Mouse (Mus musculus) spleen, adult 2 months (tissue): Measurements from ENCODE around the gene Ginm1. TPM values are rescaled to one million over a fixed set of nuclear protein-coding genes. Genes with fewer than 3 reads are reported as not detected.

ENCODE experiments used
- DNase-seq, 2 experiments: peaks; one replicate each; pipeline versions ENCODE4 v3.0.0 to v3.0.0-alpha.2; 2012 to 2021; ENCODE audit warnings: low spot score in 2 of 2, low read depth in 1 of 2
- H3K27ac ChIP-seq: fragments of 200-500 bp; 2 replicates; pipeline ENCODE4 v1.5.1; 2012; ENCODE audit warnings: low read length, inconsistent platforms; ENCODE audit not compliant: insufficient read depth
- H3K27me3 ChIP-seq: fragments of 200-500 bp; 2 replicates; pipeline ENCODE4 v1.6.1; 2012; ENCODE audit warnings: mild to moderate bottlenecking, moderate library complexity, low read length, inconsistent platforms; ENCODE audit not compliant: control insufficient read depth, insufficient read depth
- H3K36me3 ChIP-seq: fragments of 200-500 bp; 2 replicates; pipeline ENCODE4 v1.6.1; 2012; ENCODE audit warnings: mild to moderate bottlenecking, low read length, inconsistent platforms; ENCODE audit not compliant: control insufficient read depth, insufficient read depth
- H3K4me1 ChIP-seq: fragments of 200-500 bp; 2 replicates; pipeline ENCODE4 v1.6.1; 2011; ENCODE audit warnings: inconsistent platforms; ENCODE audit not compliant: control insufficient read depth, insufficient read depth, insufficient read length
- H3K4me3 ChIP-seq: fragments of 200-500 bp; 2 replicates; pipeline ENCODE4 v1.5.1; 2011; ENCODE audit warnings: mild to moderate bottlenecking, inconsistent platforms; ENCODE audit not compliant: insufficient read depth, insufficient read length; ENCODE audit errors: extremely low read depth
- CTCF ChIP-seq: fragments of 200-500 bp; IDR thresholded peaks from 2 replicates; pipeline ENCODE4 v1.5.1; 2011; ENCODE audit warnings: mild to moderate bottlenecking, inconsistent platforms; ENCODE audit not compliant: insufficient read depth, insufficient read length, insufficient replicate concordance; ENCODE audit errors: extremely low read depth
- POLR2A ChIP-seq: fragments of 200-500 bp; IDR thresholded peaks from 2 replicates; pipeline ENCODE4 v1.6.1; 2011; ENCODE audit warnings: low read depth, low read length, inconsistent platforms
- WGBS: fragments of 180-500 bp; shearing (Covaris S2); methylation state at CpG from one replicate; pipeline ENCODE4 v1.1.7; 2018; 5-methylcytosine and 5-hydroxymethylcytosine counted together
- polyA plus RNA-seq: library from polyadenylated mRNA; depleted of rRNA; stranded (reverse); fragments of >200 nt; gene quantifications from 2 replicates; pipeline ENCODE4 v1.2.3, GENCODE M21; 2012

Ginm1 gene
- polyA plus RNA-seq, 1 experiment = 9.2 TPM

DNA sequence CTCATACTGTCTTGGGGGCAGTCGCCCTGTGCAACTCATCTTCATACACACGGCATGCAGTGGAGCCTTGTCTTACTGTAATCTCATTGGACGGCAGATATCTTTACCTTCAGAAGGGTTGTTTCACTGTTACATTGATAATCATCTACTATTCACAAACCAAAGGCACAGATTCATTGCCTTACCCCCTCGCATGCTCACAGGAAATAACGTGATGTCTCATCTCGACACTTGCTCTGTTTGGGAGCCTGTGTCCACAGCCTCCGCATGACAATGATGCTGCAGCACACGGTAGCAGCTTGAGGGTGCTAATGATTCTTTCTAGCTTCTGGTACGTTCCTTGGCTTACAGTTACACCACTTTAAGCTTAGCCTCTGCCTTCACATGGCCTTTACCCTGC is 33.5 kb upstream of the Ginm1 start:
- no peak overlapping the region for H3K4me3 ChIP-seq
- peaks cover 8% of the 10 kb centered on the region for H3K36me3 ChIP-seq
- no peaks in the 10 kb centered on the region for H3K27me3 ChIP-seq
- no peak overlapping the region for H3K27ac ChIP-seq
- TF ChIP-seq CTCF (no peak), POLR2A (no peak)
- DNase-seq = no peak
- 79% methylated on average over 9 of the region's 9 CpGs for WGBS
- peaks cover 10% of the 10 kb centered on the region; the same call in 1 of the 2 replicates for H3K4me1 ChIP-seq

DNA sequence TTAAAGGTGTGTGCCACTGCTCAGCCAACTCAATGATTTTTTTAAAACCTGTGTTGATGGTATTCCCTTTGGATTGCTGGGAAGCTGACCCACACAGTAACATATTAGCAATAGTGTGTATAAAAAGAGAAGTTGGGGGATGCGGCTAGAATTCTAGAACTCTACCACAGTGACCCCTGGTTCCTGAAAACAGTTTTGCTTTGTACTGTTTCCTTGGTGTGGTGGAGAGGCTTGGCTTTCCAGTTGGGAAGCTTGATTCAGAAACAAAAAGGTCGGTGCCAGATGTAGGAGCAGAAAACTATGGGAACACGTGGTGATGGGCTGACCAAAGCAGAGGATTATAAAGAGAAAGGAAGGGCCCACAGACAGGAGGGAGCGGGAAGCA is 32.6 kb upstream of the Ginm1 start:
- Histone ChIP-seq H3K27ac (peak overlapping the region; percentile 88), H3K36me3 (peaks cover 13% of the 10 kb centered on the region), H3K27me3 (no peaks in the 10 kb centered on the region), H3K4me1 (peaks cover 10% of the 10 kb centered on the region; the same call in 1 of the 2 replicates), H3K4me3 (no peak overlapping the region)
- TF ChIP-seq CTCF (no peak), POLR2A (no peak)
- 84% methylated on average over 4 of the region's 4 CpGs for WGBS
- no peak for DNase-seq

DNA sequence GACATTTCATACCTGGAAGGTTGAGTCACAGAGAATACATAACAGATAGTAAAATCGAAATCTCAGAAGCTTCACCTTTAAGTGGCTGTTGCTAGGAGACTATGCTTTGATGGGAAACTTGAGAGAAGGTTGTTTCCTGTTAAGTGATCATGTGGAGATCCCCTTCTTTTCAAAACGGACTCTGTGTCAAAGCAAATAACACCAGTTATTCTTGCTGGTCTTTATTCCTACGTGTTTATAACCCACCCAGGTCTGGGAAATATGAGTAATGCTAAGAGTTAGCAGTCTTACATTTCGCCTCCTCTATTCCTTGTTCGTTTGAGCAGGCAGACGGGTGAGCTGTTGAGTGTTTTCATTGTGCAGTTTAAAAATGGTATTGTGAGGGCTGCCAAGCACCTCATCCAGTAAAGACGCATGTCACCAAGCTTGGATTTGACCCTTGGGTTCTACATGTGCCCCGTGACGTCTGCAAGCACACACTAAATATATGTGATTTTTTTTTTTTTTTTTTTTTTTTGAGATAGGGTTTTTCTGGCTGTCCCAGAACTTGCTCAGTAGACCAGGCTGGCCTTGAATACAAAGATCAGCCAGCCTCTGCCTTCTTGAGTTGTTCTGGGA is 32.1 kb upstream of the Ginm1 start:
- H3K27me3 ChIP-seq = no peaks in the 10 kb centered on the region
- H3K4me1 ChIP-seq = peaks cover 10% of the 10 kb centered on the region; the same call in 1 of the 2 replicates
- TF ChIP-seq CTCF (no peak), POLR2A (no peak)
- H3K4me3 ChIP-seq = no peak overlapping the region
- WGBS = 55% methylated on average over 9 of the region's 9 CpGs
- DNase-seq = peak in 1 of 2 experiments; percentile 67
- H3K36me3 ChIP-seq = peaks cover 13% of the 10 kb centered on the region
- H3K27ac ChIP-seq = peak overlapping the region; percentile 88

DNA sequence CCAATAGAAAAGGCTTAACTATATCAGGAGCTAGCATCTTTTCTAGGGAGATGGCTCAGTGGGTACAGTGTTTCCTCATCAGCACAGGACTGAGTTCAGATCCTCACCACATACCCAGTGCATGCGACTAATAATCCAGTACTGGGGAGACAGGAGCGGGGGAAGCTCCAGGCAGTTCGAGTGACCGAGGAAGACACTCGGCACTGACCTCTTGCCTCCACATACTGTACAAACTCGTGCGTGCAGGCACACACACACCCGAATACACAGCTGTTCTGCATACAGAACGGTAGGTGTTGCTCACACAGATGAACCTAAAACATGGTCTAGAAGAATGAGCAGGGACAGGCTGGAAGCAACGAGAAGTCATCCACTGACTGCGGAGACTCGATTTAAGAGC is 29.4 kb upstream of the Ginm1 start:
- TF ChIP-seq POLR2A (no peak), CTCF (no peak)
- Histone ChIP-seq H3K36me3 (peaks cover 14% of the 10 kb centered on the region), H3K4me1 (peaks cover 10% of the 10 kb centered on the region; the same call in 1 of the 2 replicates), H3K27ac (no peak overlapping the region), H3K4me3 (no peak overlapping the region), H3K27me3 (no peaks in the 10 kb centered on the region)
- DNase-seq = no peak
- WGBS = 95% methylated on average over 12 of the region's 12 CpGs

DNA sequence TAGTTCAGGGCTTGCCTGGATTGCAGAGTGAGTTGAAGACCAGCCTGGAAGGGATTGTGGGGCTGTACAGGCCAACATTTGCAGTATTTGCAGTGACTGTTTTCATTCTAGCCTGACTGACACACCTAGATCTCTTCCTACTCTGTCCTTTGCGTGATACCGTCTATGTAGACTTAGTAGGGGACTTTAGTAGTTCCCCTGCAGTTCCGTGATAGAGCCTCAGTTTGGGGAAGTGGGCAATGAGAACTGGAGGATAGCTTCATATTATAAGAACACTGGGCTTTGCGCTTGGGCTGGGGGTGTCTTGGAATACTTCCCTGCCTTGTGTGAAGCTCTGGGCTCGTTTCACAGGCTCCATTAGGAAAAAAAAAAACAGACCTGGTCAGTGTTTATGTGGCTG is 27.5 kb upstream of the Ginm1 start:
- no peak for DNase-seq
- peaks cover 5% of the 10 kb centered on the region; the same call in 1 of the 2 replicates for H3K4me1 ChIP-seq
- H3K36me3 ChIP-seq = peaks cover 16% of the 10 kb centered on the region
- TF ChIP-seq POLR2A (no peak), CTCF (no peak)
- H3K27ac ChIP-seq = no peak overlapping the region
- no peaks in the 10 kb centered on the region for H3K27me3 ChIP-seq
- 87% methylated on average over 5 of the region's 5 CpGs for WGBS
- no peak overlapping the region for H3K4me3 ChIP-seq

DNA sequence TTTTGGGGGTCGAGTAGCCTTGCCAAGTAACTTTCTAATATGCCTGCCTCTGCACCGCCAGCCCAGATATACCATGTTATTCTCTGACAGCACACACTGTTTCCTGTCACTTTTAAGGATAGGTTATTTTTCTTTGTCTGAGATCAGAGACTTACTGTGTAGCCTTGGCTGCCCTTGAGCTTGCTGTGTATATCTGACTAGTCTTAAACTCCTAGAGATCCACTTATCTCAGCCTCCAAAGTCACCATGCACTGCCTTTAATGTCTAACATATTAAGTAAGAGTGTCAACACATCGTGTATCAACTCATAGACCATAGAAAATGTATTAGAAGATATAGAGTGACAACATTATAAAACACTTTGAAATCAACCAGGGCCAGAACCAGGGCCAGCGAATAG is 27.0 kb upstream of the Ginm1 start:
- H3K36me3 ChIP-seq = peaks cover 16% of the 10 kb centered on the region
- H3K27ac ChIP-seq = no peak overlapping the region
- TF ChIP-seq CTCF (no peak), POLR2A (no peak)
- H3K4me1 ChIP-seq = no peaks in the 10 kb centered on the region; the same call in 1 of the 2 replicates
- H3K27me3 ChIP-seq = no peaks in the 10 kb centered on the region
- H3K4me3 ChIP-seq = no peak overlapping the region
- WGBS = 84% methylated on average over 4 of the region's 4 CpGs
- no peak for DNase-seq

DNA sequence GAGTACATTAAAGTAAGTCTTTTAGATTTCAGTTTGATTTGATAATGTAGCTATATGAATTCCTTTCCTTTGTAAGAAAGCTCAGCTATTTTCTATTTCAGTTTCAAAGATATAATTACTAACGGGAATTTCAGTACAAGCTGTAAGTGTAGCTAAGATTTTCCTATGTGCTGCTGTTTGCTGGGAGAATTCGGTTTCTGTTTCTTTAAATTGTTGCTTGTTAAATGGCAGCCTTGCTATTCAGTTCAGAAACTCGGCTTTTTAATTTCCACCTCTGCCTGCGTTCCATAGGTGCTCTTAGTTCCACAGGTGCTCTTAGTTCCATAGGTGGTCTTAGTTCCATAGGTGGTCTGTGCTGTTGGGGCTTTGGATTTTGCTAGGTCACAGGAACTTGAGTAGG is 26.5 kb upstream of the Ginm1 start:
- Histone ChIP-seq H3K4me1 (no peaks in the 10 kb centered on the region; the same call in 1 of the 2 replicates), H3K27me3 (no peaks in the 10 kb centered on the region), H3K4me3 (no peak overlapping the region), H3K27ac (no peak overlapping the region), H3K36me3 (peaks cover 18% of the 10 kb centered on the region)
- TF ChIP-seq POLR2A = no peak
- TF ChIP-seq CTCF = no peak
- no peak for DNase-seq
- WGBS = 85% methylated on average over 4 of the region's 4 CpGs

DNA sequence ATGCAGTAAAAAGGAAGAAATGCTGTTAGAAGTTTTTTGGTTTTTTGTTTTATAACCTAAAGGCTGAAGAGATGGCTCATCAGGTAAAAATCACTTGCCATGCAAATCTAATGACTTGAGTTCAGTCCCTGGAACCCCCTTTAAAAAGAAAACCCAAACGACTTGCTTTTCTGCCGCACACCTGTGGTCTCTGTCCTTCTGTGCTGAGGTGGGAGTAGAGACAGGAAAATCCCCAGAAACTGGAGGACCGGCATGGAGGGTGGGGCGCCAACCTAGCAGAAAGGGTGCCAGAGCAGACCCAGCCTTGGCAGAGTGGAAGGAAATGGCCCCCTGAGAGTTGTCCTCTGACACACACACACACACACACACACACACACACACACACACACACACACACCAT is 26.1 kb upstream of the Ginm1 start:
- H3K27me3 ChIP-seq = no peaks in the 10 kb centered on the region
- no peak for TF ChIP-seq POLR2A
- no peak for TF ChIP-seq CTCF
- no peak overlapping the region for H3K27ac ChIP-seq
- H3K4me3 ChIP-seq = no peak overlapping the region
- H3K36me3 ChIP-seq = peaks cover 19% of the 10 kb centered on the region
- 84% methylated on average over 4 of the region's 4 CpGs for WGBS
- H3K4me1 ChIP-seq = no peaks in the 10 kb centered on the region; the same call in 1 of the 2 replicates
- DNase-seq = no peak
